Comparison of ENCODE assay signal across 25 mouse cellular contexts in genomic region chr6:43178584-43179501, GRCm38 (mm10). TPM values are rescaled to one million over a fixed set of nuclear protein-coding genes. Genes with fewer than 3 reads are reported as not detected.
DNase-seq lines count a peak whose midpoint lies in the region; ATAC-seq and TF ChIP-seq lines count a peak whose summit lies in the region.
"Had no signal": no experiment of that assay in that cellular context is flagged by ENCODE, and none has a peak within 500 bp of the region (broad histone marks: within the 10 kb centered on the region; RNA-seq: fewer than 3 reads in every experiment).

No protein-coding gene starts in this region.

- no peaks in the 10 kb centered on the region for H3K27me3 ChIP-seq in forebrain, postnatal 0 days (ENCODE audit: insufficient read depth, low read length)
- no peaks in the 10 kb centered on the region for H3K27me3 ChIP-seq in midbrain, embryonic 15.5 days (replicated peaks)
- H3K27me3 ChIP-seq: limb, embryonic 13.5 days; liver, embryonic 15.5 days had no signal

- H3K9ac ChIP-seq in forebrain, postnatal 0 days: no peak overlapping the region
- no peak overlapping the region for H3K9ac ChIP-seq in midbrain, embryonic 15.5 days
- H3K9ac ChIP-seq: limb, embryonic 13.5 days; liver, embryonic 15.5 days had no signal

- no peak for TF ChIP-seq CTCF in layer of hippocampus, adult 2 months (conservative IDR thresholded peaks at IDR 0.05)
- no peak for TF ChIP-seq CTCF in forebrain, postnatal 0 days (IDR thresholded peaks at IDR 0.05; ENCODE audit: low read depth)

- peaks cover 5% of the 10 kb centered on the region; the same call in 1 of the 2 replicates for H3K4me1 ChIP-seq in forebrain, postnatal 0 days (ENCODE audit: insufficient read depth)
- peaks cover 11% of the 10 kb centered on the region for H3K4me1 ChIP-seq in midbrain, embryonic 15.5 days
- H3K4me1 ChIP-seq: limb, embryonic 13.5 days; liver, embryonic 15.5 days had no signal

- ATAC-seq in forebrain, postnatal 0 days: peak; percentile 85
- ATAC-seq in midbrain, embryonic 15.5 days (replicated peaks): peak; percentile 94
- ATAC-seq: lung, postnatal 0 days had no signal

- no peaks in the 10 kb centered on the region for H3K36me3 ChIP-seq in forebrain, postnatal 0 days (ENCODE audit: insufficient read depth)
- H3K36me3 ChIP-seq in midbrain, embryonic 15.5 days (replicated peaks): no peaks in the 10 kb centered on the region
- H3K36me3 ChIP-seq: limb, embryonic 13.5 days; liver, embryonic 15.5 days had no signal

- WGBS in forebrain, postnatal 0 days: 29% methylated on average over 6 of the region's 6 CpGs
- WGBS in midbrain, embryonic 15.5 days: 45% methylated on average over 6 of the region's 6 CpGs

- H3K27ac ChIP-seq in layer of hippocampus, adult 2 months: peak overlapping the region; percentile 64
- no peak overlapping the region for H3K27ac ChIP-seq in forebrain, postnatal 0 days (ENCODE audit: low read depth, low read length)
- H3K27ac ChIP-seq in midbrain, embryonic 15.5 days: peak overlapping the region; percentile 48
- H3K27ac ChIP-seq: heart, adult 2 months; limb, embryonic 13.5 days; liver, embryonic 15.5 days had no signal

- no peak overlapping the region for H3K4me3 ChIP-seq in layer of hippocampus, adult 2 months
- no peak overlapping the region for H3K4me3 ChIP-seq in forebrain, postnatal 0 days (ENCODE audit: low read depth, low read length)
- H3K4me3 ChIP-seq in midbrain, embryonic 15.5 days: no peak overlapping the region
- H3K4me3 ChIP-seq: heart, adult 2 months; limb, embryonic 13.5 days; liver, embryonic 15.5 days; myocyte had no signal

- no peak for DNase-seq in layer of hippocampus, adult 2 months (ENCODE audit: low spot score in 2 of 2)
- no peak for DNase-seq in layer of hippocampus, postnatal 25 days (ENCODE audit: extremely low spot score in 1 of 2, low spot score in 1 of 2)
- DNase-seq in brain, adult 2 months (ENCODE audit: low read depth, low spot score): peak; percentile 31
- DNase-seq in forebrain, postnatal 0 days: peak; percentile 34
- DNase-seq in cerebellum, postnatal 36 days: no peak
- no peak for DNase-seq in adrenal gland, adult 8-10 months
- DNase-seq: adrenal gland, postnatal 14 days; cerebellum, adult 9-11 months; gastrocnemius, postnatal 10 days; heart, adult 2 months; kidney, adult 9 months; right cerebral cortex, adult 18-20 months; spleen, adult 18-20 months had no signal

- no peak overlapping the region for H3K4me2 ChIP-seq in forebrain, postnatal 0 days (ENCODE audit: low read depth)
- H3K4me2 ChIP-seq in midbrain, embryonic 15.5 days: no peak overlapping the region
- H3K4me2 ChIP-seq: limb, embryonic 13.5 days; liver, embryonic 15.5 days had no signal

- H3K9me3 ChIP-seq in forebrain, postnatal 0 days (ENCODE audit: low read length): no peaks in the 10 kb centered on the region
- no peaks in the 10 kb centered on the region for H3K9me3 ChIP-seq in midbrain, embryonic 15.5 days
- H3K9me3 ChIP-seq: limb, embryonic 13.5 days; liver, embryonic 15.5 days had no signal

RNA-seq across cellular contexts. Expression of gene Olfr13, which starts 6.9 kb away (rescaled TPM):
- total RNA-seq in layer of hippocampus, adult 2 months (2021): not detected
- not detected for total RNA-seq in layer of hippocampus, postnatal 25 days (2021)
- total RNA-seq in forebrain, postnatal 0 days (2014; rRNA removed): not detected in 2 replicates
- polyA plus RNA-seq in forebrain, postnatal 0 days (2015; fragmentation: Nextera tagmentation; extraction: Ambion mirVana): not detected in 2 replicates
- not detected in 2 replicates for polyA plus RNA-seq in midbrain, embryonic 15.5 days (2015; fragmentation: Nextera tagmentation; extraction: Ambion mirVana)
- total RNA-seq in adrenal gland, adult 8-10 months (2022): not detected
- total RNA-seq: adrenal gland, postnatal 14 days; gastrocnemius, postnatal 10 days; heart, adult 2 months; megakaryocyte progenitor cell, adult 5-6 weeks had no signal
- polyA plus RNA-seq: C2C12; embryonic facial prominence, embryonic 14.5 days; heart, adult 2 months; heart, embryonic 16.5 days; large intestine, adult 2 months; limb, embryonic 13.5 days; liver, embryonic 15.5 days; lung, postnatal 0 days; myocyte; stomach, embryonic 14.5 days; thymus, postnatal 0 days had no signal

RNA-seq across cellular contexts. Expression of gene Olfr437, which starts 15.8 kb away (rescaled TPM):
- not detected for total RNA-seq in layer of hippocampus, adult 2 months (2021)
- not detected for total RNA-seq in layer of hippocampus, postnatal 25 days (2021)
- not detected in 2 replicates for total RNA-seq in forebrain, postnatal 0 days (2014; rRNA removed)
- not detected in 2 replicates for polyA plus RNA-seq in forebrain, postnatal 0 days (2015; fragmentation: Nextera tagmentation; extraction: Ambion mirVana)
- polyA plus RNA-seq in midbrain, embryonic 15.5 days (2015; fragmentation: Nextera tagmentation; extraction: Ambion mirVana): not detected in 2 replicates
- not detected for total RNA-seq in adrenal gland, adult 8-10 months (2022)
- total RNA-seq: adrenal gland, postnatal 14 days; gastrocnemius, postnatal 10 days; heart, adult 2 months; megakaryocyte progenitor cell, adult 5-6 weeks had no signal
- polyA plus RNA-seq: C2C12; embryonic facial prominence, embryonic 14.5 days; heart, adult 2 months; heart, embryonic 16.5 days; large intestine, adult 2 months; limb, embryonic 13.5 days; liver, embryonic 15.5 days; lung, postnatal 0 days; myocyte; stomach, embryonic 14.5 days; thymus, postnatal 0 days had no signal

RNA-seq across cellular contexts. Expression of gene Olfr435, which starts 18.1 kb away (rescaled TPM):
- total RNA-seq in layer of hippocampus, adult 2 months (2021): not detected
- not detected for total RNA-seq in layer of hippocampus, postnatal 25 days (2021)
- total RNA-seq in forebrain, postnatal 0 days (2014; rRNA removed): not detected in 2 replicates
- not detected in 2 replicates for polyA plus RNA-seq in forebrain, postnatal 0 days (2015; fragmentation: Nextera tagmentation; extraction: Ambion mirVana)
- polyA plus RNA-seq in midbrain, embryonic 15.5 days (2015; fragmentation: Nextera tagmentation; extraction: Ambion mirVana): not detected in 2 replicates
- total RNA-seq in adrenal gland, adult 8-10 months (2022): not detected
- total RNA-seq: adrenal gland, postnatal 14 days; gastrocnemius, postnatal 10 days; heart, adult 2 months; megakaryocyte progenitor cell, adult 5-6 weeks had no signal
- polyA plus RNA-seq: C2C12; embryonic facial prominence, embryonic 14.5 days; heart, adult 2 months; heart, embryonic 16.5 days; large intestine, adult 2 months; limb, embryonic 13.5 days; liver, embryonic 15.5 days; lung, postnatal 0 days; myocyte; stomach, embryonic 14.5 days; thymus, postnatal 0 days had no signal

RNA-seq across cellular contexts. Expression of gene Olfr237-ps1, which starts 32.5 kb away (rescaled TPM):
- total RNA-seq in layer of hippocampus, adult 2 months (2021): not detected
- total RNA-seq in layer of hippocampus, postnatal 25 days (2021): not detected
- 0.15 and 0.19 TPM in 2 replicates for total RNA-seq in forebrain, postnatal 0 days (2014; rRNA removed)
- polyA plus RNA-seq in forebrain, postnatal 0 days (2015; fragmentation: Nextera tagmentation; extraction: Ambion mirVana): not detected in 2 replicates
- polyA plus RNA-seq in midbrain, embryonic 15.5 days (2015; fragmentation: Nextera tagmentation; extraction: Ambion mirVana): not detected in 2 replicates
- not detected for total RNA-seq in adrenal gland, adult 8-10 months (2022)
- total RNA-seq: adrenal gland, postnatal 14 days; gastrocnemius, postnatal 10 days; heart, adult 2 months; megakaryocyte progenitor cell, adult 5-6 weeks had no signal
- polyA plus RNA-seq: C2C12; embryonic facial prominence, embryonic 14.5 days; heart, adult 2 months; heart, embryonic 16.5 days; large intestine, adult 2 months; limb, embryonic 13.5 days; liver, embryonic 15.5 days; lung, postnatal 0 days; myocyte; stomach, embryonic 14.5 days; thymus, postnatal 0 days had no signal

RNA-seq across cellular contexts. Expression of gene Olfr434, which starts 34.0 kb away (rescaled TPM):
- not detected for total RNA-seq in layer of hippocampus, adult 2 months (2021)
- not detected for total RNA-seq in layer of hippocampus, postnatal 25 days (2021)
- total RNA-seq in forebrain, postnatal 0 days (2014; rRNA removed): not detected in 2 replicates
- not detected in 2 replicates for polyA plus RNA-seq in forebrain, postnatal 0 days (2015; fragmentation: Nextera tagmentation; extraction: Ambion mirVana)
- polyA plus RNA-seq in midbrain, embryonic 15.5 days (2015; fragmentation: Nextera tagmentation; extraction: Ambion mirVana): not detected in 2 replicates
- not detected for total RNA-seq in adrenal gland, adult 8-10 months (2022)
- total RNA-seq: adrenal gland, postnatal 14 days; gastrocnemius, postnatal 10 days; heart, adult 2 months; megakaryocyte progenitor cell, adult 5-6 weeks had no signal
- polyA plus RNA-seq: C2C12; embryonic facial prominence, embryonic 14.5 days; heart, adult 2 months; heart, embryonic 16.5 days; large intestine, adult 2 months; limb, embryonic 13.5 days; liver, embryonic 15.5 days; lung, postnatal 0 days; myocyte; stomach, embryonic 14.5 days; thymus, postnatal 0 days had no signal

Comparison
In these comparisons a context has a peak if more than half of its experiments do, and no peak if none do; other contexts are left out.
1. DNase-seq: peak in brain, adult 2 months (single experiment) and forebrain, postnatal 0 days (single experiment); none in layer of hippocampus, adult 2 months (0 of 2), layer of hippocampus, postnatal 25 days (0 of 2), cerebellum, postnatal 36 days (0 of 2) and adrenal gland, adult 8-10 months (single experiment).